Mouse (Mus musculus): ENCODE data around the gene Rpl13.

DNA sequence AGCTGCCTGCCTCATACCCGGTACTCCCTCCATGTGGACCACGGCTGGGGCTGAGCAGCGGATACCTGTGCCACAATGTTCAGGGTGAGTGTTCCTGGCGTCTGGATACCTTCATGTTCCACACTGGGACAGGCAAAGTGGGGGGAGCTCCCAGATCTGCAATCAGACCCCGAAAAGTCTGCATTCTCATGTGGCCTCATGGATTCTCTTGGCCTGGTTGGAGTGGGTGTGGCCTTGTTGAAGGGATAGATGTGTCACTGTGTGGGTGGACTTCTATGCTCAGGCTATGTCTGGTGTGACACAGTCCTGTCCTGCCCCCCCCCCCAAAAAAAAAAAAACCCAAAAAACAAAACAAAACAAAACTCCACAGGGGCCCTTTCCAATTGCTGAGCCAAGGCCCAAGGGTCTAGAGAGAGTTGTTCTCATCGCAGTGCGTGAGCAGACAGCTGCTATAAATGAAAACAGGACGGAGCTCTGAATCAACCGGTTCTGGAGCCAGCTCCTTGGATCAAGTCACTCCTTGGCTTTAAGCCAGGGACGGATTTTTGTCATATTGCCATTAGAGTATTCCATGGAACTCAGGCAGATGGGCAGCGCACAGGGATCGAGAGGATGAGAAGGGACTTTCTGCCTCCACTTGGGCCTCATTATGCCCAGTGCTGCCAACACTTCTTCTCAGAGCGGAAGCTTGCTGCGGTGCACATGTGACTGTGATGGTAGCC lies 39.8 kb downstream of the Rpl13 start:
- TF ChIP-seq POLR2A (IDR thresholded peaks at IDR 0.05; ENCODE audit: insufficient read length, low read depth) (no peak), USF1 (IDR thresholded peaks at IDR 0.05; ENCODE audit: low read depth) (peak; percentile 47), POLR2AphosphoS2 (IDR thresholded peaks at IDR 0.05; ENCODE audit: insufficient read length, low read depth) (no peak), E2F4 (IDR thresholded peaks at IDR 0.05; ENCODE audit: insufficient read depth) (no peak)
